Mouse (Mus musculus): ENCODE data around the gene Tarsl2. TPM values are rescaled to one million over a fixed set of nuclear protein-coding genes. Genes with fewer than 3 reads are reported as not detected.

The Tarsl2 gene
- polyA plus RNA-seq, 1 experiment from 2014 or later = 9.1 TPM

- no peaks in the 10 kb centered on the region for H3K36me3 ChIP-seq (ENCODE audit: insufficient read depth)
- H3K9ac ChIP-seq = no peak overlapping the region
- H3K4me3 ChIP-seq (ENCODE audit: low read depth, low read length) = no peak overlapping the region
- peak; percentile 50; the same call in 1 of the 2 replicates for TF ChIP-seq CTCF (IDR thresholded peaks at IDR 0.05; ENCODE audit: low read depth)
- H3K4me1 ChIP-seq (ENCODE audit: insufficient read depth) = peaks cover 4% of the 10 kb centered on the region; the same call in 1 of the 2 replicates
- no peaks in the 10 kb centered on the region for H3K9me3 ChIP-seq (ENCODE audit: low read depth, low read length)
- H3K27ac ChIP-seq (ENCODE audit: low read depth) = no peak overlapping the region
- ATAC-seq (ENCODE audit: insufficient read depth) = no peak
- no peak overlapping the region for H3K4me2 ChIP-seq
- peak; percentile 47 for DNase-seq
- H3K27me3 ChIP-seq (ENCODE audit: insufficient read depth, low read length) = no peaks in the 10 kb centered on the region
- 60% methylated on average over 2 of the region's 2 CpGs for WGBS
These were observed 89.3 kb downstream of the Tarsl2 start for GRCm38 (mm10) chr7:65734024-65734423.

GRCm38 (mm10) chr7:65735261-65735660 lies 90.6 kb downstream of the Tarsl2 start:
- no peak overlapping the region for H3K4me2 ChIP-seq
- peaks cover 4% of the 10 kb centered on the region; the same call in 1 of the 2 replicates for H3K4me1 ChIP-seq (ENCODE audit: insufficient read depth)
- no peaks in the 10 kb centered on the region for H3K27me3 ChIP-seq (ENCODE audit: insufficient read depth, low read length)
- H3K36me3 ChIP-seq (ENCODE audit: insufficient read depth) = no peaks in the 10 kb centered on the region
- WGBS = 82% methylated on average over 3 of the region's 3 CpGs
- H3K4me3 ChIP-seq (ENCODE audit: low read depth, low read length) = no peak overlapping the region
- ATAC-seq (ENCODE audit: insufficient read depth) (no peak), DNase-seq (no peak)
- TF ChIP-seq CTCF (IDR thresholded peaks at IDR 0.05; ENCODE audit: low read depth) = no peak
- H3K9ac ChIP-seq = no peak overlapping the region
- no peak overlapping the region for H3K27ac ChIP-seq (ENCODE audit: low read depth)
- H3K9me3 ChIP-seq (ENCODE audit: low read depth, low read length) = no peaks in the 10 kb centered on the region

- no peak overlapping the region for H3K4me3 ChIP-seq (ENCODE audit: low read depth, low read length)
- DNase-seq = peak; percentile 76
- H3K4me1 ChIP-seq (ENCODE audit: insufficient read depth) = peaks cover 4% of the 10 kb centered on the region; the same call in 1 of the 2 replicates
- H3K27me3 ChIP-seq (ENCODE audit: insufficient read depth, low read length) = no peaks in the 10 kb centered on the region
- H3K36me3 ChIP-seq (ENCODE audit: insufficient read depth) = no peaks in the 10 kb centered on the region
- WGBS = 38% methylated on average over 12 of the region's 12 CpGs
- H3K9me3 ChIP-seq (ENCODE audit: low read depth, low read length) = no peaks in the 10 kb centered on the region
- TF ChIP-seq CTCF (IDR thresholded peaks at IDR 0.05; ENCODE audit: low read depth) = no peak
- no peak overlapping the region for H3K4me2 ChIP-seq
- H3K9ac ChIP-seq = no peak overlapping the region
- no peak for ATAC-seq (ENCODE audit: insufficient read depth)
- no peak overlapping the region for H3K27ac ChIP-seq (ENCODE audit: low read depth)
These were observed 92.8 kb downstream of the Tarsl2 start for GRCm38 (mm10) chr7:65737286-65738040.

Other genes starting within 250 kb of the Tarsl2 start
- gene Tjp1, start 117.1 kb upstream of the Tarsl2 start, polyA plus RNA-seq (2014; fragmentation: Nextera tagmentation; extraction: Ambion mirVana) = 32.2 and 32.9 TPM in 2 replicates
- gene Tm2d3, start 46.3 kb downstream of the Tarsl2 start, polyA plus RNA-seq (2014; fragmentation: Nextera tagmentation; extraction: Ambion mirVana) = 70.4 and 76.3 TPM in 2 replicates
- 8.9 and 9.2 TPM in 2 replicates for gene Pcsk6, start 216.8 kb downstream of the Tarsl2 start, polyA plus RNA-seq (2014; fragmentation: Nextera tagmentation; extraction: Ambion mirVana)

All from lung, embryonic 14.5 days (tissue).